Mouse (Mus musculus): ENCODE results near the gene Gm10842.

DNA sequence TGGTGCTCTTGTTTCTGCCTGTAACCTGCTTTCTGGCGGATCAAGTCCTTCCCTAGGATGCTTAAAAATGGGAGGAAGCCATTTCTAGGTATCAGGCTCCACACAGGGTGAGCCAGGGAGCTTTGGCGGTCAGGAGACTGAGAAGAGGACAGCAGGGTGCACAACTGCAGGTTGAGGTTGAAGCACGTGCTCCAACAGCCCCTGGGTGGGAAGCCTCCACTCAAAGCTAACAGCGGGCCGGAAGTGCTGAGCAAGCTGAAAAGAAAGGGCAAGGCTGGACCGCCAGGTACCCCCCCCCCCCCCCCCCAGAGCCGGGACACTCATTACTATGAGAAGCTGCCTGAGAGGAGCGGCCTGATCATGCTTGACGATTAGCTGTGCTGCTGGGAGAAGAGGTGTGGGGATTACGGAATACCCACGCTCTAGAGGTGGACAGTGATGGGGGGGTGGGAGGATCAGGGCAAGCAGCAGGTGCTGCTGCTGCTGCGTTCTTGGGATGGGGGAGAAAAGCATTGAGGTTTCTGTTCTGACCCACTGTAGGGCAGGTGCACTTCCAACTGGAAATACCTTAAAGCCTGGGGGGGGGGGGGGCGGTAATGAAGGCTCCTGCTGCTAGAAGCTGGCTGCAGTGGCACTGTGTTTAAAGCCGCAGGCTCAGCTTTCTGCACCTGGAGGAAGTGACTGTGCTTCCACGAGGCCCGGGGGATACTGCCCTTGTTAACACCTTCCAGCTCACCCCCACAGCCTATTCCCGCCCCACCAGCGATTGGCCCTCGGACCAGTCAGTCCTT lies 4.7 kb downstream of the Gm10842 start:
- no peak for TF ChIP-seq CTCF (IDR thresholded peaks at IDR 0.05; ENCODE audit: extremely low read depth, insufficient read depth, insufficient read length, insufficient replicate concordance)
- TF ChIP-seq POLR2A (IDR thresholded peaks at IDR 0.05; ENCODE audit: low read depth, low read length), result no peak
